Mouse (Mus musculus) limb, embryonic 14.5 days (tissue): ENCODE results near the gene Sox13. TPM values are rescaled to one million over a fixed set of nuclear protein-coding genes. Genes with fewer than 3 reads are reported as not detected.

Experiments used
- ATAC-seq: fragments of 200-750 bp; cut with Nextera tagmentation; 2 replicates; pipeline ENCODE4 v1.8.0; 2017; ENCODE audit warnings: low read depth, moderate number of reproducible peaks, moderate TSS enrichment; ENCODE audit not compliant: low FRiP score
- DNase-seq: peaks from one replicate; pipeline ENCODE4 v3.0.0-alpha.2; 2015; ENCODE audit warnings: low spot score
- H3K27ac ChIP-seq: fragments of 300-500 bp; sonication (generic); replicated peaks from 2 replicates; pipeline ENCODE4 v1.5.1; 2014; ENCODE audit warnings: low read depth, mild to moderate bottlenecking, low read length, moderate library complexity, mixed read lengths
- H3K27me3 ChIP-seq: fragments of 300-500 bp; sonication (generic); 2 replicates; pipeline ENCODE4 v1.6.1; 2014; ENCODE audit warnings: low read length, mixed read lengths; ENCODE audit not compliant: control insufficient read depth, insufficient read depth
- H3K36me3 ChIP-seq: fragments of 300-500 bp; sonication (generic); 2 replicates; pipeline ENCODE4 v1.6.1; 2014; ENCODE audit warnings: mild to moderate bottlenecking, low read length, moderate library complexity, mixed read lengths; ENCODE audit not compliant: control insufficient read depth, insufficient read depth
- H3K4me1 ChIP-seq: fragments of 300-500 bp; sonication (generic); 2 replicates; pipeline ENCODE4 v1.6.1; 2014; ENCODE audit warnings: antibody characterized with exemption, low read length, mixed read lengths; ENCODE audit not compliant: control insufficient read depth, insufficient read depth
- H3K4me2 ChIP-seq: fragments of 300-500 bp; sonication (generic); replicated peaks from 2 replicates; pipeline ENCODE4 v1.6.1; 2014; ENCODE audit warnings: low read depth, mild to moderate bottlenecking, low read length, moderate library complexity; ENCODE audit not compliant: severe bottlenecking
- H3K4me3 ChIP-seq: fragments of 300-500 bp; sonication (generic); replicated peaks from 2 replicates; pipeline ENCODE4 v1.5.1; 2014; ENCODE audit warnings: low read length
- H3K9ac ChIP-seq: fragments of 300-500 bp; sonication (generic); 2 replicates; pipeline ENCODE4 v1.6.1; 2014; ENCODE audit warnings: mild to moderate bottlenecking, low read depth, low read length, moderate library complexity; ENCODE audit not compliant: severe bottlenecking
- H3K9me3 ChIP-seq: fragments of 300-500 bp; sonication (generic); 2 replicates; pipeline ENCODE4 v1.6.1; 2016; ENCODE audit warnings: low read length; ENCODE audit not compliant: control insufficient read depth
- POLR2A ChIP-seq: fragments of 200-500 bp; IDR thresholded peaks from 2 replicates; pipeline ENCODE4 v1.8.0; 2012; ENCODE audit warnings: inconsistent platforms, mild to moderate bottlenecking, moderate library complexity, borderline replicate concordance; ENCODE audit not compliant: insufficient read depth, insufficient read length; ENCODE audit errors: extremely low read depth
- WGBS: fragments of 180-500 bp; shearing (Covaris S2); extraction: QIAGEN DNeasy Blood & Tissue Kit; methylation state at CpG from one replicate; pipeline ENCODE4 v1.1.7; 2014; 5-methylcytosine and 5-hydroxymethylcytosine counted together
- polyA plus RNA-seq, 2 experiments: library from polyadenylated mRNA; depleted of rRNA in 1 of 2; stranded (reverse) in 1 of 2; unstranded in 1 of 2; fragments of >200 nt; fragmentation: Nextera tagmentation in 1 of 2; extraction: Ambion mirVana in 1 of 2; gene quantifications; 2 replicates each; pipeline versions ENCODE4 v1.2.1 to v1.2.3; 2012 to 2014

The Sox13 gene
- polyA plus RNA-seq, 2 experiments = 4.7 to 22.9 TPM

DNA sequence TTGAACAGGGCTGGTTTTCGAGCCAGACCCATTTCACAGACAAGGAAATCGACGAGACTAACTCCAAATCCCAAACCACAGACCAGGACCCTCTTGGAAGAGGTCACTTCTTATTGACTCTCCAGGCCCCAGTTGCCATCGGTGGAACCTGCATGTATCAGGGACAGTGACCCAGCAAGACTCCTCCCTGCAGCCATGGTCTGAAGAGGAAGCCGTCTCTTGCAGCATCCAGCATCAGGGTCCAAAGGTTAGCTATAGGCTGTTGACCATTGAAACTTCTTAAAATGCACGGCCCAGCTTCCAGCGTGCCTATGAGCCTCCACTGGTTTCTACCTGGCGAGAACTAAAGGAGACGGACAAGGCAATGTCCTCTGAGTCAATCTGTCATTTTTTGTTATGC lies 14.4 kb downstream of the Sox13 start:
- Histone ChIP-seq H3K27me3 (no peaks in the 10 kb centered on the region), H3K9ac (no peak overlapping the region), H3K4me3 (no peak overlapping the region), H3K4me1 (peaks cover 5% of the 10 kb centered on the region; the same call in 1 of the 2 replicates), H3K36me3 (no peaks in the 10 kb centered on the region), H3K4me2 (no peak overlapping the region), H3K27ac (no peak overlapping the region), H3K9me3 (no peaks in the 10 kb centered on the region)
- no peak for DNase-seq
- no peak for ATAC-seq
- TF ChIP-seq POLR2A = no peak
- WGBS = 64% methylated on average over 9 of the region's 9 CpGs

DNA sequence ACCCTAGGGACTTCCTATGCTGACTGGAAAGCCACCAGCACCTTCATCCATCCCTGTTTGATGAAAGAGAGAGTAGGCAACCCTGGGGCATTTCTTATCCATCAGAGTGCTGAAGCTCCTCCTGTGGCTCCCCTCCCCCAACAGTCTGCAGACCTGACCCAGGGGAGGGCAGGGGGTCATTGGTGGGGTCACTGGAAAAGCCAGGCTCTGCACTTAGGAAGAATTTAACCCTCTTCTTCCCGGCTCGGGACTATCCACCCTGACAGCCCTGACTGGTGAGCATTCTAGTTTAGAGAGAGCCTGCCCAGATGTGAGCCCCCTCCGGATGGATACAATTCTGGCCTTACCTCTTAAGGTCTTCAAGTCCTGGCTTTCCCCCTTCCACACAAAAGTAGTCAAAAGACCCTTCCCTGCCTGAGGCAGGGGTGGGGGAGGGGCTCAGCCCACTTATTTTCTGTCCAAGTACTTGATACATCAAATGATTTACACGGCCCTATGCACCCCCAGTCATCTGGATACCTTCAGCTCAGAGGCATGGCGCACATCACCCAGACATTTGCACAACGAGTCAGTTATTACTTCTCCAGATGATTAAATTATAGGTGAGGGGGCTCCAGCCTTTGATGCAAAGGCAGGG lies 15.2 kb downstream of the Sox13 start:
- H3K4me3 ChIP-seq = no peak overlapping the region
- no peaks in the 10 kb centered on the region for H3K9me3 ChIP-seq
- no peak for TF ChIP-seq POLR2A
- no peaks in the 10 kb centered on the region for H3K36me3 ChIP-seq
- H3K27me3 ChIP-seq = no peaks in the 10 kb centered on the region
- peaks cover 5% of the 10 kb centered on the region; the same call in 1 of the 2 replicates for H3K4me1 ChIP-seq
- no peak overlapping the region for H3K9ac ChIP-seq
- H3K4me2 ChIP-seq = no peak overlapping the region
- ATAC-seq (no peak), DNase-seq (no peak)
- H3K27ac ChIP-seq = no peak overlapping the region
- WGBS = 10% methylated on average over 6 of the region's 6 CpGs

- TF ChIP-seq POLR2A = no peak
- Histone ChIP-seq H3K9ac (no peak overlapping the region), H3K36me3 (no peaks in the 10 kb centered on the region), H3K27ac (no peak overlapping the region), H3K9me3 (no peaks in the 10 kb centered on the region), H3K4me2 (no peak overlapping the region), H3K27me3 (no peaks in the 10 kb centered on the region), H3K4me3 (no peak overlapping the region), H3K4me1 (peaks cover 5% of the 10 kb centered on the region; the same call in 1 of the 2 replicates)
- DNase-seq (no peak), ATAC-seq (no peak)
- WGBS = 32% methylated on average over 9 of the region's 9 CpGs
These were observed 15.9 kb downstream of the Sox13 start for GRCm38 (mm10) chr1:133408321-133408720.

- no peak for ATAC-seq
- Histone ChIP-seq H3K4me3 (no peak overlapping the region), H3K9ac (no peak overlapping the region), H3K9me3 (no peaks in the 10 kb centered on the region), H3K36me3 (no peaks in the 10 kb centered on the region), H3K27me3 (no peaks in the 10 kb centered on the region), H3K4me1 (no peaks in the 10 kb centered on the region), H3K4me2 (no peak overlapping the region), H3K27ac (no peak overlapping the region)
- no peak for DNase-seq
- no peak for TF ChIP-seq POLR2A
- 65% methylated on average over 6 of the region's 6 CpGs for WGBS
These were observed 16.7 kb downstream of the Sox13 start for GRCm38 (mm10) chr1:133407436-133407835.

DNA sequence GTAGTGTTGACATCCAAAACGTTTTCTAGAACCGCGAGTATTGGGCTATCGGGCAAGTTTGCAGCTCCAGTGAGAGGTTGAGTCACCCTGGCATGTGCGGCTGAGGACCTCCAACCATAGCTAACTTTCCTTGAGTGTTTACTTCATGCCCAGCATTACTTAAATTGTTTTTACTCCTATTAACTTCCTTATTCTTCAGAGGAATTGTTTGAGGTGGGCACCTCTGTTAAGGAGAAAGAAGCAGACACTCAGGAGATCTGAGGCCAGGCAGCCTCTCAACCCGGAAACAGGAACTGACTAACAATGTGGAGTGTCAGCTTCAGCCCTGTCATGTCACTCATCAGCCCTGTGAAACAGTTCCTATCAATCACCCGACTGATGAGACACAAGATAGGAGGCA lies 17.6 kb downstream of the Sox13 start:
- WGBS = 84% methylated on average over 7 of the region's 7 CpGs

More for the DNA sequence above, 17.6 kb downstream of the Sox13 start:
- Histone ChIP-seq H3K27ac (no peak overlapping the region), H3K4me2 (no peak overlapping the region), H3K9ac (no peak overlapping the region), H3K4me3 (no peak overlapping the region), H3K27me3 (no peaks in the 10 kb centered on the region), H3K9me3 (no peaks in the 10 kb centered on the region), H3K4me1 (no peaks in the 10 kb centered on the region), H3K36me3 (no peaks in the 10 kb centered on the region)
- DNase-seq = no peak
- no peak for TF ChIP-seq POLR2A
- ATAC-seq = no peak
